Mouse (Mus musculus) heart, embryonic 13.5 days (tissue): ENCODE results near the gene H2al1h. TPM values are rescaled to one million over a fixed set of nuclear protein-coding genes. Genes with fewer than 3 reads are reported as not detected.
"Not testable (repeated sequence)": the region's sequence is repeated elsewhere in the genome, so short reads cannot be mapped to it uniquely, and the experiment has no call there.

ENCODE experiments used
- ATAC-seq: fragments of 200-750 bp; cut with Nextera tagmentation; 2 replicates; pipeline ENCODE4 v1.8.0; 2017; ENCODE audit warnings: moderate TSS enrichment; ENCODE audit not compliant: insufficient number of reproducible peaks, low FRiP score, low TSS enrichment; ENCODE audit errors: extremely low read depth
- H3K27ac ChIP-seq: fragments of 300-500 bp; sonication (generic); replicated peaks from 2 replicates; pipeline ENCODE4 v1.5.1; 2015; ENCODE audit warnings: moderate library complexity, mild to moderate bottlenecking, inconsistent platforms
- H3K27me3 ChIP-seq: fragments of 300-500 bp; sonication (generic); replicated peaks from 2 replicates; pipeline ENCODE4 v1.6.1; 2015; ENCODE audit warnings: mild to moderate bottlenecking, inconsistent platforms
- H3K36me3 ChIP-seq: fragments of 300-500 bp; sonication (generic); 2 replicates; pipeline ENCODE4 v1.6.1; 2015; ENCODE audit warnings: mild to moderate bottlenecking, inconsistent platforms
- H3K4me1 ChIP-seq: fragments of 300-500 bp; sonication (generic); 2 replicates; pipeline ENCODE4 v1.6.1; 2015; ENCODE audit warnings: inconsistent platforms
- H3K4me2 ChIP-seq: fragments of 300-500 bp; sonication (generic); 2 replicates; pipeline ENCODE4 v1.6.1; 2015; ENCODE audit warnings: inconsistent platforms, mild to moderate bottlenecking, moderate library complexity
- H3K4me3 ChIP-seq: fragments of 300-500 bp; sonication (generic); 2 replicates; pipeline ENCODE4 v1.5.1; 2015; ENCODE audit warnings: moderate library complexity, mild to moderate bottlenecking, inconsistent platforms
- H3K9ac ChIP-seq: fragments of 300-500 bp; sonication (generic); 2 replicates; pipeline ENCODE4 v1.6.1; 2015; ENCODE audit warnings: inconsistent platforms, mild to moderate bottlenecking, moderate library complexity
- H3K9me3 ChIP-seq: fragments of 300-500 bp; sonication (generic); 2 replicates; pipeline ENCODE4 v1.6.1; 2016; ENCODE audit warnings: inconsistent platforms
- WGBS: fragments of 180-500 bp; shearing (Covaris S2); methylation state at CpG from one replicate; pipeline ENCODE4 v1.1.7; 2015; ENCODE audit warnings: mixed read lengths; 5-methylcytosine and 5-hydroxymethylcytosine counted together
- polyA plus RNA-seq: library from polyadenylated mRNA; unstranded; fragments of >200 nt; fragmentation: Nextera tagmentation; extraction: Ambion mirVana; gene quantifications from 2 replicates; pipeline ENCODE4 v1.2.1, GENCODE M21; 2015

H2al1h gene
- polyA plus RNA-seq: not detected in 2 replicates

- not testable (repeated sequence) for H3K9me3 ChIP-seq
- no CpG with 5 or more reads among the region's 6 CpGs for WGBS
Observed at GRCm38 (mm10) chrX:11321192-11321591, at the start of gene H2al1h. H2al1h (plus strand) TSS chrX:11321492.

GRCm38 (mm10) chrX:11273190-11273589 is 48.1 kb upstream of the H2al1h start:
- H3K4me1 ChIP-seq: no peaks in the 10 kb centered on the region

More at GRCm38 (mm10) chrX:11321192-11321591, at the start of gene H2al1h:
- not testable (repeated sequence) for ATAC-seq, H3K36me3 ChIP-seq, H3K4me2 ChIP-seq, H3K4me1 ChIP-seq, H3K9ac ChIP-seq, H3K27me3 ChIP-seq, H3K27ac ChIP-seq, H3K4me3 ChIP-seq

GRCm38 (mm10) chrX:11277083-11277482 is 44.2 kb upstream of the H2al1h start:
- no peak overlapping the region for H3K9ac ChIP-seq
- no peak for ATAC-seq
- no peak overlapping the region for H3K4me2 ChIP-seq

More at GRCm38 (mm10) chrX:11273190-11273589, 48.1 kb upstream of the H2al1h start:
- H3K4me2 ChIP-seq: no peak overlapping the region
- H3K36me3 ChIP-seq: no peaks in the 10 kb centered on the region
- H3K9ac ChIP-seq: no peak overlapping the region
- no peak overlapping the region for H3K4me3 ChIP-seq
- ATAC-seq: no peak
- H3K9me3 ChIP-seq: no peaks in the 10 kb centered on the region
- 65% methylated on average over 3 of the region's 3 CpGs for WGBS
- H3K27me3 ChIP-seq: peaks cover 16% of the 10 kb centered on the region
- H3K27ac ChIP-seq: no peak overlapping the region

GRCm38 (mm10) chrX:11280741-11281140 is 40.6 kb upstream of the H2al1h start:
- Histone ChIP-seq H3K4me3 (no peak overlapping the region), H3K36me3 (no peaks in the 10 kb centered on the region), H3K27ac (no peak overlapping the region), H3K4me1 (no peaks in the 10 kb centered on the region), H3K4me2 (no peak overlapping the region), H3K9me3 (no peaks in the 10 kb centered on the region), H3K9ac (no peak overlapping the region), H3K27me3 (peaks cover 4% of the 10 kb centered on the region; the same call in 1 of the 2 replicates)
- WGBS: 57% methylated on average over 2 of the region's 2 CpGs
- no peak for ATAC-seq

More at GRCm38 (mm10) chrX:11277083-11277482, 44.2 kb upstream of the H2al1h start:
- 66% methylated on average over 6 of the region's 6 CpGs for WGBS
- Histone ChIP-seq H3K27ac (no peak overlapping the region), H3K27me3 (peaks cover 11% of the 10 kb centered on the region; the same call in 1 of the 2 replicates), H3K4me1 (no peaks in the 10 kb centered on the region), H3K9me3 (no peaks in the 10 kb centered on the region), H3K36me3 (no peaks in the 10 kb centered on the region), H3K4me3 (no peak overlapping the region)

DNA sequence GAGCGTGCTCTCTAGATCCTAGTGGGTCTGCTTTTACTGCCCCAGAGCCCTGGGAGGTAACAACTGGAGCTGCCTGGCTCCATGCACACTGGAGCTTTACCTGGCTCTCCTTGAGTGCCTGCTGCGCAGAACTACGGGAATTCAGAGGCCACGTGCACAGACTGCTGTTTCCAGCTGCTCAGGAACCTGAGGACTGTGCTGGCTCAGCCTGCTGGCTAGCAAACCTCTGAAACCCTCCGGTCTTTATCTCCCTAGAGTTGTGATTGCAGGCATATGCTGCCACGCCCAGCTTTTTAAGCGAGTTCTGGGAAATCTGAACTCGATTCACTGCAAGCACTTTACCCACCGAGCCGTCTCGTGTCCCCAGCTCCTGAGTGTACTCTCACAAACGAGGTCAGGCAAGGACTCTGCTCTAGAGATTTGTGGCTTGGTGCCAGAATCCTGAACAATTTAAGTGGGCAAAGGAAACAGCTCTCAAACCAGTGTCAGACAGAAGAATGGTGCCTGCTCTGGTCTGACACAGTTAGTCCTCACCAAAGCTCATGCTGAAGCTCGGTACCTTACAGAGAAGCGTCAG is 32.9 kb upstream of the H2al1h start:
- Histone ChIP-seq H3K9me3 (no peaks in the 10 kb centered on the region), H3K4me1 (peaks cover 7% of the 10 kb centered on the region; the same call in 1 of the 2 replicates), H3K4me3 (no peak overlapping the region), H3K27ac (no peak overlapping the region), H3K4me2 (no peak overlapping the region), H3K27me3 (peaks cover 17% of the 10 kb centered on the region; the same call in 1 of the 2 replicates), H3K36me3 (no peaks in the 10 kb centered on the region), H3K9ac (no peak overlapping the region)
- WGBS: 38% methylated on average over 14 of the region's 14 CpGs
- ATAC-seq: no peak

- no peak for ATAC-seq
- H3K27me3 ChIP-seq: peaks cover 18% of the 10 kb centered on the region; the same call in 1 of the 2 replicates
- H3K27ac ChIP-seq: no peak overlapping the region
- no peaks in the 10 kb centered on the region for H3K36me3 ChIP-seq
- H3K4me3 ChIP-seq: no peak overlapping the region
- no peak overlapping the region for H3K9ac ChIP-seq
- H3K4me2 ChIP-seq: no peak overlapping the region
- H3K9me3 ChIP-seq: no peaks in the 10 kb centered on the region
- 63% methylated on average over 4 of the region's 4 CpGs for WGBS
- H3K4me1 ChIP-seq: peaks cover 7% of the 10 kb centered on the region; the same call in 1 of the 2 replicates
Observed at GRCm38 (mm10) chrX:11289244-11289643, 32.0 kb upstream of the H2al1h start.

GRCm38 (mm10) chrX:11298957-11299356 is 22.3 kb upstream of the H2al1h start, which contains the start of gene H2al1a:
H2al1a (plus strand) TSS chrX:11299257.
- H3K36me3 ChIP-seq, H3K27ac ChIP-seq, H3K27me3 ChIP-seq, H3K4me1 ChIP-seq, H3K9me3 ChIP-seq, H3K9ac ChIP-seq, H3K4me2 ChIP-seq, ATAC-seq, H3K4me3 ChIP-seq: not testable (repeated sequence)
- no CpG with 5 or more reads among the region's 3 CpGs for WGBS

DNA sequence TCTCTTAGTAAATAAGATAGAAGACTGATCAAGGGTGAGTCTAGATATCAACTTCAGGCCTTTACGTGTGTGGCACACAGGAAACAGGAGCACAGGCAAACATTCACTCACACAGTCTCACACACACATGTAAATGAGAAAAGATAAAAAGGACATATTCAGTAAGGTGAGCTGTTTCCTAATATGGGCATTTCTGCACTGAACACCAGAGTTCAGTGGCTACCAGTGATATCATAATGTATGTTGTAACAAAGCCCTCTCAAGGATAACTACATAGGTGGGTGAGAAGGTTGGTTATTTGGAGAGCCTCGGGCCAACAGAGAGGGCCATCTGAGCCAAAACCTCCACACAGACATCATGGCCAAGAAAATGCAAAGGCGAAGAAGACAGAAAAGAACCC is 19.2 kb upstream of the H2al1h start, which contains the start of gene H2al1b:
Gene H2al1b (plus strand): TSS at position 301 of the 400 bp plus-strand sequence.
- H3K4me3 ChIP-seq, H3K9ac ChIP-seq, H3K27me3 ChIP-seq, H3K36me3 ChIP-seq, H3K4me1 ChIP-seq, H3K4me2 ChIP-seq, H3K9me3 ChIP-seq, ATAC-seq, H3K27ac ChIP-seq: not testable (repeated sequence)
- 77% methylated on average over 1 of the region's 3 CpGs for WGBS

DNA sequence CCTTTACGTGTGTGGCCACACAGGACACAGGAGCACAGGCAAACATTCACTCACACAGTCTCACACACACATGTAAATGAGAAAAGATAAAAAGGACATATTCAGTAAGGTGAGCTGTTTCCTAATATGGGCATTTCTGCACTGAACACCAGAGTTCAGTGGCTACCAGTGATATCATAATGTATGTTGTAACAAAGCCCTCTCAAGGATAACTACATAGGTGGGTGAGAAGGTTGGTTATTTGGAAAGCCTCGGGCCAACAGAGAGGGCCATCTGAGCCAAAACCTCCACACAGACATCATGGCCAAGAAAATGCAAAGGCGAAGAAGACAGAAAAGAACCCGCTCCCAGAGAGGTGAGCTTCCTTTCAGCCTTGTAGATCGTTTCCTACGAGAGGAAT is 15.9 kb upstream of the H2al1h start, which contains the start of gene H2al1c:
Gene H2al1c (plus strand): TSS at position 301 of the 400 bp plus-strand sequence.
- H3K4me1 ChIP-seq, ATAC-seq, H3K27me3 ChIP-seq, H3K9me3 ChIP-seq, H3K36me3 ChIP-seq, H3K4me3 ChIP-seq, H3K4me2 ChIP-seq, H3K9ac ChIP-seq, H3K27ac ChIP-seq: not testable (repeated sequence)
- WGBS: 83% methylated on average over 2 of the region's 6 CpGs

GRCm38 (mm10) chrX:11308524-11308923 is 12.8 kb upstream of the H2al1h start, which contains the start of gene H2al1d:
H2al1d (plus strand) TSS chrX:11308824.
- H3K36me3 ChIP-seq, H3K27ac ChIP-seq, ATAC-seq, H3K9me3 ChIP-seq, H3K9ac ChIP-seq, H3K27me3 ChIP-seq, H3K4me2 ChIP-seq, H3K4me3 ChIP-seq, H3K4me1 ChIP-seq: not testable (repeated sequence)
- WGBS: no CpG with 5 or more reads among the region's 6 CpGs

DNA sequence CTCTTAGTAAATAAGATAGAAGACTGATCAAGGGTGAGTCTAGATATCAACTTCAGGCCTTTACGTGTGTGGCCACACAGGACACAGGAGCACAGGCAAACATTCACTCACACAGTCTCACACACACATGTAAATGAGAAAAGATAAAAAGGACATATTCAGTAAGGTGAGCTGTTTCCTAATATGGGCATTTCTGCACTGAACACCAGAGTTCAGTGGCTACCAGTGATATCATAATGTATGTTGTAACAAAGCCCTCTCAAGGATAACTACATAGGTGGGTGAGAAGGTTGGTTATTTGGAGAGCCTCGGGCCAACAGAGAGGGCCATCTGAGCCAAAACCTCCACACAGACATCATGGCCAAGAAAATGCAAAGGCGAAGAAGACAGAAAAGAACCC is 9.7 kb upstream of the H2al1h start, which contains the start of gene H2al1e:
Gene H2al1e (plus strand): TSS at position 301 of the 400 bp plus-strand sequence.
- not testable (repeated sequence) for H3K27me3 ChIP-seq, H3K9me3 ChIP-seq, H3K9ac ChIP-seq, H3K27ac ChIP-seq, H3K4me1 ChIP-seq, ATAC-seq, H3K4me2 ChIP-seq, H3K4me3 ChIP-seq, H3K36me3 ChIP-seq
- WGBS: no CpG with 5 or more reads among the region's 3 CpGs

DNA sequence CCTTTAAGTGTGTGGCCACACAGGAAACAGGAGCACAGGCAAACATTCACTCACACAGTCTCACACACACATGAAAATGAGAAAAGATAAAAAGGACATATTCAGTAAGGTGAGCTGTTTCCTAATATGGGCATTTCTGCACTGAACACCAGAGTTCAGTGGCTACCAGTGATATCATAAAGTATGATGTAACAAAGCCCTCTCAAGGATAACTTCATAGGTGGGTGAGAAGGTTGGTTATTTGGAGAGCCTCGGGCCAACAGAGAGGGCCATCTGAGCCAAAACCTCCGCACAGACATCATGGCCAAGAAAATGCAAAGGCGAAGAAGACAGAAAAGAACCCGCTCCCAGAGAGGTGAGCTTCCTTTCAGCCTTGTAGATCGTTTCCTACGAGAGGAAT is 6.4 kb upstream of the H2al1h start, which contains the start of gene H2al1f:
Gene H2al1f (plus strand): TSS at position 301 of the 400 bp plus-strand sequence.
- no CpG with 5 or more reads among the region's 6 CpGs for WGBS
- not testable (repeated sequence) for H3K27ac ChIP-seq, H3K9ac ChIP-seq, H3K4me2 ChIP-seq, H3K4me3 ChIP-seq, H3K9me3 ChIP-seq, H3K27me3 ChIP-seq, H3K4me1 ChIP-seq, H3K36me3 ChIP-seq, ATAC-seq
